24 mouse cellular contexts compared by ENCODE assay signal in genomic region chr2:173224097-173224496, GRCm38 (mm10). TPM values are rescaled to one million over a fixed set of nuclear protein-coding genes. Genes with fewer than 3 reads are reported as not detected.
A peak's percentile ranks its signal among the peaks of the same experiment; 100 is the strongest.
DNase-seq lines count a peak whose midpoint lies in the region; ATAC-seq and TF ChIP-seq lines count a peak whose summit lies in the region.
"Had no signal": no experiment of that assay in that cellular context is flagged by ENCODE, and none has a peak within 500 bp of the region (broad histone marks: within the 10 kb centered on the region; RNA-seq: fewer than 3 reads in every experiment).

No protein-coding gene starts in this region.

- 52% methylated on average over 3 of the region's 3 CpGs for WGBS in lung, embryonic 14.5 days
- 70% methylated on average over 3 of the region's 3 CpGs for WGBS in limb, embryonic 10.5 days

- no peak for TF ChIP-seq CTCF in lung, embryonic 14.5 days (IDR thresholded peaks at IDR 0.05; ENCODE audit: low read depth)
- no peak for TF ChIP-seq CTCF in E14TG2a.4 (conservative IDR thresholded peaks at IDR 0.05; ENCODE audit: low read length)

- no peak for DNase-seq in lung, embryonic 14.5 days
- DNase-seq in lung, postnatal 36 days = no peak
- no peak for DNase-seq in limb, embryonic 10.5 days (ENCODE audit: low spot score)
- no peak for DNase-seq in cerebellum, adult 9-10 months
- DNase-seq in spleen, postnatal 4 days (ENCODE audit: low spot score in 2 of 2) = no peak
- DNase-seq: adrenal gland, postnatal 10 days; cerebellum, adult 18-20 months; cerebellum, postnatal 10 days; embryo, embryonic 11 days; gastrocnemius, postnatal 10 days; heart, adult 2 months; heart, postnatal 14 days had no signal

- no peak overlapping the region for H3K4me2 ChIP-seq in lung, embryonic 14.5 days
- H3K4me2 ChIP-seq: embryonic facial prominence, embryonic 12.5 days; forebrain, embryonic 12.5 days; heart, embryonic 11.5 days; heart, embryonic 15.5 days; hindbrain, embryonic 14.5 days had no signal

- H3K9me3 ChIP-seq in lung, embryonic 14.5 days (ENCODE audit: low read depth, low read length) = no peaks in the 10 kb centered on the region
- no peaks in the 10 kb centered on the region for H3K9me3 ChIP-seq in E14TG2a.4 (ENCODE audit: low read length)
- H3K9me3 ChIP-seq in limb, embryonic 10.5 days (replicated peaks) = no peaks in the 10 kb centered on the region
- H3K9me3 ChIP-seq: embryonic facial prominence, embryonic 12.5 days; forebrain, embryonic 12.5 days; heart, embryonic 15.5 days; hindbrain, embryonic 10.5 days had no signal

- no peak for ATAC-seq in lung, embryonic 14.5 days (ENCODE audit: insufficient read depth)
- peak; percentile 71 for ATAC-seq in common myeloid progenitor, adult 5-6 weeks (replicated peaks; ENCODE audit: low read depth, poor library complexity, severe bottlenecking)
- no peak for ATAC-seq in cerebellum, adult (ENCODE audit: insufficient number of reproducible peaks, low FRiP score, low TSS enrichment)
- ATAC-seq: CD4-positive, CD25-positive, alpha-beta regulatory T cell, adult 4 months; forebrain, embryonic 16.5 days had no signal

- H3K27me3 ChIP-seq in lung, embryonic 14.5 days (ENCODE audit: insufficient read depth, low read length) = no peaks in the 10 kb centered on the region
- no peaks in the 10 kb centered on the region; the same call in 1 of the 2 replicates for H3K27me3 ChIP-seq in E14TG2a.4 (ENCODE audit: insufficient read depth, low read length)
- H3K27me3 ChIP-seq in limb, embryonic 10.5 days (ENCODE audit: low read depth, poor library complexity, severe bottlenecking) = no peaks in the 10 kb centered on the region
- H3K27me3 ChIP-seq: embryonic facial prominence, embryonic 12.5 days; forebrain, embryonic 12.5 days; heart, embryonic 15.5 days had no signal

- H3K4me3 ChIP-seq in lung, embryonic 14.5 days (ENCODE audit: low read depth, low read length) = no peak overlapping the region
- peak overlapping the region; percentile 17; the same call in 1 of the 2 replicates for H3K4me3 ChIP-seq in E14TG2a.4 (replicated peaks; ENCODE audit: low read length)
- no peak overlapping the region for H3K4me3 ChIP-seq in limb, embryonic 10.5 days
- H3K4me3 ChIP-seq: embryonic facial prominence, embryonic 12.5 days; forebrain, embryonic 12.5 days; heart, adult 2 months; heart, embryonic 15.5 days; hindbrain, embryonic 10.5 days had no signal

- no peak overlapping the region for H3K9ac ChIP-seq in lung, embryonic 14.5 days
- H3K9ac ChIP-seq: embryonic facial prominence, embryonic 12.5 days; forebrain, embryonic 12.5 days; heart, embryonic 15.5 days; hindbrain, embryonic 14.5 days had no signal

- no peaks in the 10 kb centered on the region; the same call in 1 of the 2 replicates for H3K4me1 ChIP-seq in lung, embryonic 14.5 days (ENCODE audit: insufficient read depth)
- H3K4me1 ChIP-seq in E14TG2a.4 (replicated peaks; ENCODE audit: low read depth, low read length) = peaks cover 71% of the 10 kb centered on the region
- peaks cover 19% of the 10 kb centered on the region for H3K4me1 ChIP-seq in limb, embryonic 10.5 days
- H3K4me1 ChIP-seq: forebrain, embryonic 12.5 days had no signal

- H3K36me3 ChIP-seq in lung, embryonic 14.5 days (ENCODE audit: insufficient read depth) = peaks cover 34% of the 10 kb centered on the region
- H3K36me3 ChIP-seq in E14TG2a.4 (ENCODE audit: insufficient read depth, low read length) = peaks cover 20% of the 10 kb centered on the region
- peaks cover 29% of the 10 kb centered on the region for H3K36me3 ChIP-seq in limb, embryonic 10.5 days

- H3K27ac ChIP-seq in lung, embryonic 14.5 days (ENCODE audit: low read depth) = peak overlapping the region; percentile 31; the same call in 1 of the 2 replicates
- 0 out of 2 replicates have a peak overlapping the region, but pooled peaks have one; percentile 1 for H3K27ac ChIP-seq in limb, embryonic 10.5 days
- H3K27ac ChIP-seq: embryonic facial prominence, embryonic 12.5 days; forebrain, embryonic 12.5 days; heart, adult 2 months; heart, embryonic 15.5 days; hindbrain, embryonic 10.5 days; hindbrain, embryonic 14.5 days had no signal

RNA-seq across cellular contexts. Expression of gene Zbp1, which starts 5.4 kb away (rescaled TPM):
- 0.34 and 0.41 TPM in 2 replicates for polyA plus RNA-seq in lung, embryonic 14.5 days (2014; fragmentation: Nextera tagmentation; extraction: Ambion mirVana)
- total RNA-seq in common myeloid progenitor, adult 5-6 weeks (2017) = 0.15 and 6.0 TPM in 2 replicates
- not detected in 2 replicates for polyA plus RNA-seq in limb, embryonic 10.5 days (2016; fragmentation: Nextera tagmentation; extraction: Ambion mirVana)
- total RNA-seq: MEL had no signal
- polyA plus RNA-seq: embryonic facial prominence, embryonic 12.5 days; forebrain, embryonic 16.5 days; heart, embryonic 11.5 days had no signal

RNA-seq across cellular contexts. Expression of gene Pmepa1, which starts 52.2 kb away (rescaled TPM):
- 8.9 and 9.0 TPM in 2 replicates for polyA plus RNA-seq in lung, embryonic 14.5 days (2014; fragmentation: Nextera tagmentation; extraction: Ambion mirVana)
- total RNA-seq in common myeloid progenitor, adult 5-6 weeks (2017) = 0.18 TPM in 1 of 2 replicates, not detected in the other
- 1.1 and 2.0 TPM in 2 replicates for polyA plus RNA-seq in limb, embryonic 10.5 days (2016; fragmentation: Nextera tagmentation; extraction: Ambion mirVana)
- total RNA-seq: MEL had no signal
